Mouse (Mus musculus) layer of hippocampus, adult 9-11 months (tissue): ENCODE results near the gene Anp32a.

ENCODE experiments used
- DNase-seq: peaks from one replicate; pipeline ENCODE4 v3.0.0; 2022

Gene Anp32a

DNA sequence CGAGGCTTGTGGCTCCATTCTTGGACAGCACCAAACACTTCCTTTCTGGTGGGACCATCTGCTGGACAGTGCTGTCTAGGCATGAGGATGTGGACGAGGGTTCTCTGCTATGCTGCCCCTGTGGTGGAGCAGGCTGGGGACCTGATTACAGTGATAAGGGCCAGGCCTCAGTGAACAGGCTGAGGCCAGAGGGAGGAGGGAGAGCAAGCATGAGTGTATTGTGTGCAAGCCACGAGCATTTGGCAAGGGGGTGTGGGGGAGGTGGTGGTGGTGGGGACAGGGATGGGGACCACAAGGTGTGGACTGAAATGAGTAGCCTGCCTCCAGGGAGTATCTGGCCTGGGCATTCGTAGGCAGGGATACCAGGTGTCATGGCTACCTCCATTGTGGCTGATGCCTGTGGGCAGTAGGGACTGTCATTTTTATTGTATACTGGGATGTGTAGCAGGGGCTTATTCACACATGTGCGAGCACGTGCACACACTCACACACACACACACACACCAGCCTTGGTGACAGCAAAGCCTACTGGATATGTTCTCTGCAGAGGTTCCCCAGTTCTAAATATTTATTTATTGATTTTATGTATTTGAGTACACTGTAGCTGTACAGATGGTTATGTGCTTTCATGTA lies 29.7 kb downstream of the Anp32a start:
- DNase-seq = no peak

- no peak for DNase-seq
These were observed 30.9 kb downstream of the Anp32a start for GRCm38 (mm10) chr9:62371745-62372555.

- no peak for DNase-seq
These were observed 31.6 kb downstream of the Anp32a start for GRCm38 (mm10) chr9:62372556-62373221.

- no peak for DNase-seq
These were observed 32.4 kb downstream of the Anp32a start for GRCm38 (mm10) chr9:62373222-62374123.

DNA sequence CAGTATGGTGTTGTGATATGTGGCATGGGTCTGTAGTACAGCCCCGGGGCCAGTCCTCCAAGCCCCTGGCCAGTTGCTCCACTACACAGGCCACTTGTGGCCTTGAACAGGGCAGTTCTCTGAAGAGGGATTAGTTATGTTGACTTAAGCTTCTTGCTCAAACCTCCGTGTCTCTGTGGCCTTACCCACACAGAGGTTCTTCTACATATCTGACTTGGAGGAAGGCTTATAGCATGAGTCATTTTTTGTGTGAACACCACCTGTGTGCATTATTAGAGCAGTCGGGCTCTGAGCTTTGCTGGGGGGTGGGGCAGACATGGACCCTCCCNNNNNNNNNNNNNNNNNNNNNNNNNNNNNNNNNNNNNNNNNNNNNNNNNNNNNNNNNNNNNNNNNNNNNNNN lies 33.2 kb downstream of the Anp32a start:
- no peak for DNase-seq

DNA sequence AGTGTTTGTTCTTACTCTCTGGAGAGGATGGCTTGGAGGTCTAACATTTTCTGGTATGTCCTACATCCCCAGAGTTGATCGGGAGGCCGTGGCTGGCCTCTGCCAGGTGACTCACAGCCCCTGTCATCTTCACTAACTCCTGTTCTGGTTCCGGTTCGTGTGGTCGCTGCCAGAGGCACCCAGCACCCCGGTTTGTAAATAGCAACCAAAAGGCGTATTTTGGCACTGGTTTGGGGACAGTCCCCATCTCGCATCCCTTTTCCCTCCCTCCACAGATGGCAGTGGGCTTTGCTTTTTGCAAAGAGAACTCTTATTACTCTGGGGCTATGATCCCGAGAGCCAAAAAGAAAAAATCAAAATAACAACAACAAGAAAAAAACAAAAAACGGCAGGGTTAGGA lies 36.8 kb downstream of the Anp32a start:
- peak; percentile 84 for DNase-seq

DNA sequence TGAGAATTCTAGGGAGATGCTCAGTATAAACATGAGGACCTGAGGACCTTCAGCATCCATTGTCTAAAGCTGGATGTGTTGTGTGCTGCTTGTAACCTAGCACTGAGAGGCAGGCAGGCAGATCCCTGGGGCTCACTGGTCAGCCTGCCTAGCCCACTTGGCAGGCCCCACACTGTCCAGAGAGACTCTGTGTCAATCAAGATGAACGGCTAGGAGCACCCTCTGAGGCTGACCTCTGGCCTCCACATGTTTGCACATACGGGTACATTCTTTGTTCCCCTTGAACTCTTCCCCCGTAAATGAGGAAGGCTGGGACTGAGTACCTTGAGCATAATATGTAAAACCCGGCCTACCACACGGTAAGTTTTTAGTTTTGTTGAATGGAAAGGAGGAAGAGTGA lies 39.3 kb downstream of the Anp32a start:
- DNase-seq = no peak

GRCm38 (mm10) chr9:62381402-62381913 lies 40.4 kb downstream of the Anp32a start:
- DNase-seq = no peak

GRCm38 (mm10) chr9:62382519-62383084 lies 41.5 kb downstream of the Anp32a start:
- no peak for DNase-seq

GRCm38 (mm10) chr9:62385062-62385461 lies 44.0 kb downstream of the Anp32a start:
- no peak for DNase-seq

- DNase-seq = no peak
These were observed 44.8 kb downstream of the Anp32a start for GRCm38 (mm10) chr9:62385727-62386518.

GRCm38 (mm10) chr9:62389735-62390134 lies 48.6 kb downstream of the Anp32a start:
- DNase-seq = no peak

GRCm38 (mm10) chr9:62393531-62393930 lies 52.4 kb downstream of the Anp32a start:
- no peak for DNase-seq

- no peak for DNase-seq
These were observed 53.1 kb downstream of the Anp32a start for GRCm38 (mm10) chr9:62394163-62394562.

DNA sequence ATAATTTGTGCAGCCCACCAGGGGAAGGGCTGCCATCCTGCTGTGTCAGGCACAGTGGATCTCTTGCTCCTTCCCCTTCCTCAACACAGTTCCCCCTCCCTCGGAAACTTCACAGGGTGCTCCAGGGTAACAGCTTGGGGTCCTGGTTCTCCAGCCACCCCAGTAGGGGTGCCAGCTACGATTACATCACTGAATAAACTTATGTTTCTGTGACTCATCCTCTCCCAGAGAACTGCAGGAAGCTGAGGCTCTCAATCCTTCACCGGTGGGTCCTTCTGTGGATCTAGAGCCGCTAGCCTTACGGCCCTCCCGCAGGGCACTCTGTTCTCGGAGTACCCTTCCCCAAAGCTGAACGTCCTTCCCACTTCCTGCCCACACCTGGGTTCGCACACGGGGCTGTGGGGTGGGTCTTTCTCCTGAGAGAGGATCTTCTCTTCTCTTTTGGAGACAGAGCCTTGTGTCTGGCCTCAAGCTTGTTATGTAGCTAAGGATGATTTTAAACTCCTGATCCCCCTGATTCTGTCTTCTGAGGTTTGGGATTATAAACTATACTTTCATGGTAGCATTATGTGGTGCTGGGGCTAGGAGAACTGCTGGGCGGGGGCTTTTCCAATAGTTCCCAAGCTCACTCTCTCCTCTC lies 59.6 kb downstream of the Anp32a start:
- no peak for DNase-seq

DNA sequence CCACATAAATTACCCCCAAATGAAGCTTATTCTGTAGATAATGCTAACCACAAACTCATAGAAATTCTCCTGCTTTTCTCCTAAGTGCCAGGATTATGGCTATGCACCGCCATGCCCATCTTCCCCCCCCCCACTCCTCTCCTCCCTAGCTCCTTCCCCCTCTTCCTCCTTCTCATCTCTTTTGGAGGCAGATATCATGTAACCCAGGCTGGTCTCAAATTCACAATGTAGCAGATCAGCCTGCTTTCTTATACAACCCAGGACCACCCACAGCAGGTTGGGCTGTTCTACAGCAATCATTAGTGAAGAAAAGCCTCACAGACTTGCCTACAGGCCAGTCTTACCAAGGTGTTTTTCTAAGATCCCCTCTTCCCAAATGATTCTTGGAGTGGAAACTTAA lies 60.5 kb downstream of the Anp32a start:
- DNase-seq = no peak

DNA sequence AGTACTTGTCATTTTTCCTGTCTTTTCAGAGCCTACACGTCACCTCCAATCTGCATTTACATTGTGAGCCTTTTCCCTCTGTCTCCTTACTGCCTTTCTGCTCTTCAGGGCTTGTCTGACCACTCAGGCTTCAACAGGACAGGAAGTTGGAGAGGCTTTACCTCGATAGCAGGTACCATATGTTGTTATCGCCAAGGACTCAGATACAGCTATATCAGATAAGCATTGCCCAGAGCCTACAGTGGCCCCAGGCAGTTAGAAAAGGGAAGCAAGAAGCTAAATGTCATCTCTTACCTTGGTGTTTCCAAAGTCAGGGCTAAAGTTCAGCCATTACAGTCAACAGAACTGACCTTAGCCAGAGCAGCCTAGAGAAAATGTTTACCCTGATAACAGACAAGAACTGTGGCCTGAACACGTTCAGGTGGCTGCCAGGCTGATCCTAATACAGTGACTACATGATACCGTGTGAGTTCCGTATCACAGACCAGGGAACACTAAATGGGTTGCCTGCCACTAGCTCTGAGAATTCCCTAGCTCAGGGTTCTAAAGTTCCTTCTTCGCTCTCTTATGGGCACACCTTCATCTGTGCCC lies 65.4 kb downstream of the Anp32a start:
- no peak for DNase-seq

DNA sequence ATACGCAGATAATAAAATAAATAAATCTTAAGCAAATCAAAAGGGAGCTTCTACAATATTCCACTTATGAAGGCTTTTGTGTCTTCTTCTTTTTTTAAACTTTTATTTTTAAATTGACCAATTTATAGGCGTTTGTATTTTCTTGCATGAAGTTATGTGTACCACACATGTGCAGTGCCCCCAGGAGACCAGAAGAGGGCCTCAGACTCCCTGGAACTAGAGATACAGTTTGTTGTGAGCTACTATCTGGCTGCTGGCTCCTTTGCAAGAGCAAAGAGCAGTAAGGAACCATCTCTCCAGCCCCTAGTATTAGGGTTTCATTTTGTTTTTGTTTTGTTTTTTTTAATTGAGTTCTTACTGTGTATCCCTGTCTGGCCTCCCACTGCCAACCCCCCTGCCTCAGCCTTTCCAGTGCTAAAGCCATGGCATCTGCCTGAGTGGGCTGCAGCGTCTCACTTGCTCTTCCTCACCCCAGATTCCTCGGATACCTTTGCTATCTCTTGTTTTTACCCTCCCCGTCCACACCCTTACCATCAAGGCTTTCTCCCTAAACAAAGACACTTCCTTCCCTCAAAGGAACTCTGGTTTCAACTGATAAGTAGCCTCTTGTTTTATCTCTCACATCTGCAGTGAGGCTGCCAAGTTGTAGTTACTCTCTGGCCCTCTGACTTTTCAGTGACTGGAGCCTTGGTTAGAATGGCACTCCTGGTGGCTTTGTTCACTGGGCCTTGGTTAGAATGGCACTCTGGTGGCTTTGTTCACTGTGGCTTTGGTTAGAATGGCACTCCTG lies 66.5 kb downstream of the Anp32a start:
- DNase-seq = no peak

- no peak for DNase-seq
These were observed 77.6 kb downstream of the Anp32a start for GRCm38 (mm10) chr9:62418742-62419141.
